Mouse (Mus musculus) heart, postnatal 10 days (tissue): ENCODE measurements around the gene Iqcj. TPM values are rescaled to one million over a fixed set of nuclear protein-coding genes. Genes with fewer than 3 reads are reported as not detected.
"Not testable (repeated sequence)": the region's sequence is repeated elsewhere in the genome, so short reads cannot be mapped to it uniquely, and the experiment has no call there.

Experiments used
- DNase-seq, 2 experiments: peaks; one replicate each; pipeline ENCODE4 v3.0.0; 2021
- intact Hi-C: fragments of 180-260 bp; cut with DNase I; formaldehyde crosslinking; loops from one replicate; pipeline ENCODE4 v1.15.1; 2025
- total RNA-seq, 2 experiments: library from RNA; stranded (reverse); gene quantifications; 2 replicates each; pipeline ENCODE4 v1.2.3; 2021

Gene Iqcj
- total RNA-seq, 2 experiments from 2014 or later = not detected

DNA sequence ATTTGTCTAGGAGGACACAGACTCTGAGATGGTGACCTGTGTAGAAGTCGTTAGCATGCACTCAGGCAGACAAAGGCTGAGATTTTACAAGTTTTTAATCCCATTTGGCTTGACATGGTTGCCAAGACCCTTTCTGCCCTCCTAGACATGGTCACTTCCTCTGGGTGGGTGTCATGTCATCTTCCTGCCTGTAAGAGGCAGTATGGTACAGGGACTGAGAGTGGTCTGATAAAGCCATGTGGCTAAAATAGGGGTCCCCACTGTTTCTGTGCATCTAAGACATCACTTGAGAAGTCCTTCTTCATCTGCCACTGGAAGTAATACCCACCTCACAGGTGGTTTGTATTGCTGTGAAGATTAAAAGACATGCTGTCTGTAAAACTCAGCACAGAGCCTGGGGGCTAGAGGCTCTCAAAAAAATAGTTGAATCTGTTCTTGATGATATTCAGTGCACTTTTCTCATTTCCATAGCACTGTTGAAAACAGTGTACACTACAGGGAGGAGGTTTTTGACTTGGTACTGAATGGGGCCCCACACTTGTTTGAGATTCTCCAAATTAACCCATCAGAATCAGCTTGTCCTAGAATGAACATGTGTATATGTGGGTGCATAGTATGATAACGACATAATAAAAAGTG is 167.3 kb downstream of the Iqcj start:
- intact Hi-C loops = loop anchor here (5.0 to 10.0 kb wide), 2 partner anchors 406 to 558 kb away; no protein-coding TSS in a partner anchor
- peak; percentile 29 to 50 for DNase-seq

- intact Hi-C loops = no loop called here
- peak; percentile 63 to 76 for DNase-seq
Observed at GRCm38 (mm10) chr3:68064731-68065130, 172.7 kb downstream of the Iqcj start, which contains the start of gene Schip1. Schip1 (plus strand) TSS chr3:68064802.

DNA sequence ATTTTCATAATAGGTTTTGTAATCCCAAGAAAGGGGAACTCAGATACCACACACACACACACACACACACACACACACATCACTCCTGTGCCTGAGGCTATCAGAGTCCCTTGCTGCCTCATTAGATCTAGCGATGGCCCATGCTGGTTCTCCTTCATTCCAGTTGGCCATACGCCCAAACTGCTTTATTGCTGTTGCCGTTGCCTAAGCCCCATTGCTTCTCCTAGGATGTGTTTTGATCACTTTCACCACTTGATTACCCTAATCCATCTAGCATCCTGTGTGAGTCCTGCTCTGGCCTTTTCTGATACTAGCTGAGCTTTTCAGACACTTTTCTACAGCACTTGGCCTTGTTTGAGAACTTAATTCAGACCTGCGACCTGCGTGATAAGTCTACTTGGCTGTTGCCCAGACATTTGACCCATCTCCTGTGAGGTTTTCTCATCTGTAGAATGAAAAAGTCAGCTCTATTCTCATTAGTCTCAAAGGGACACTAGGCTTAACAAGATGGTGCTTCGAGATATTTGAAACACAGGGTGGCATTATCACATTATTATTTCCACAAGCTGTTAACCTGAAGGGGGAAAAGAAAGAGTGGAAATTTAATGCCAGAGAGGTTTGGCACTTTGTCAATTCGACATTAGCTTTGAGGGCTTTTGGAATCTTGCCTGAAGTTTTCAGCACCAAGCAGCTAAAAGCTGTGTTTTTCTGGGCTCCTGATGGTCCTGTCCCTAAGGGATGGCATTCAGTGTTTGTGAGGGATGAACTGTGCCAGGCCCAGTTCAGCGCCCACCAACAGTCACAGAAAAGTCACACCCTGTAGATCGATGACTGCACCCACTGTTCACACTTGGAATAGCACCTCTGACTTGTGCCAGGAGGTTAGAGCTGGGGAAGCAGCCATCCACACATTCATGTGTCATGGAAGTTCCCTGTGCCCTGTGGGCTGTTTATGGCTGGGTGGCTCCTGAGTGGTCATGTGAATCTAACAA is 179.7 kb downstream of the Iqcj start:
- intact Hi-C loops = no loop called here
- no peak for DNase-seq

DNA sequence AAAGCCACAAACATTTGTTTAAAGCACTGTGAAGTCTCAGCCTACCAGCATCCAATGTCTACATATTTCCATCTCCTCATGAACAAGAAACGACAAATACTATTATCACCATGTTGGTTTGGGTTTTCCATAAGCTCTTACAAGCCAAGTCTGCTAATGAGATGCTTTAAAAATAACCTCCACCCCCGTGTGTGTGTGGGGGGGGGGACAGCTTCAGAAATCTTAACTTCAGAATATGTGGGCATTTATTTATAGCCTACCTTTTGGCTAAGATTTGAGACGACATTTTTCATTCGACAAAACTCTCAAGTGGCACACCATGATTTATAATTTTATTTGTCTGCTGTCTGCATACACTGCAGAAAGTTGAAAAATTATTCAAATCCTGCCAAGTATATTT is 185.4 kb downstream of the Iqcj start:
- intact Hi-C loops = no loop called here
- no peak for DNase-seq

- no peak for DNase-seq
- intact Hi-C loops = no loop called here
Observed at GRCm38 (mm10) chr3:68085024-68085423, 193.0 kb downstream of the Iqcj start.

GRCm38 (mm10) chr3:68092108-68092507 is 200.1 kb downstream of the Iqcj start:
- intact Hi-C loops = no loop called here
- DNase-seq = no peak

- intact Hi-C loops = no loop called here
Observed at GRCm38 (mm10) chr3:68096724-68097431, 204.9 kb downstream of the Iqcj start.

DNA sequence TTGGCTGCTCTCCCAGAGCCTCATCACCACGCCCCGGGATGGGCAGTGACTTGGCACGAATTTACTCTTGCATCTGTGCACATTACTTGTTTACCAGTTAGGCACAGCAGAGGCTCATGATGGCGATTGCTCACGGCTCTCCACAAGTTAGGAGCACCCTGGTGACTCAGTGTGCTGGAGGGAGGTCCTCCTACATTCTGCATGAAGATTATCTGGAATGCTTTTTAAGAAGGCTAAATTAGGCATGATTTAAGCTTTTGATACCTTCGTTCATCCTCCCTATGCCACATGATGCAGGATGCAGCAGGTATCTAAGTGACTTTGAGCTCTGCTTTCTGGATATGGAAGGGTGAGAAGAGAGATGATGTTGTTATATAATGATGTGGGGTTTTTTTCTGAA is 207.5 kb downstream of the Iqcj start:
- intact Hi-C loops, DNase-seq: not testable (repeated sequence)

More at GRCm38 (mm10) chr3:68096724-68097431, 204.9 kb downstream of the Iqcj start:
- no peak for DNase-seq

DNA sequence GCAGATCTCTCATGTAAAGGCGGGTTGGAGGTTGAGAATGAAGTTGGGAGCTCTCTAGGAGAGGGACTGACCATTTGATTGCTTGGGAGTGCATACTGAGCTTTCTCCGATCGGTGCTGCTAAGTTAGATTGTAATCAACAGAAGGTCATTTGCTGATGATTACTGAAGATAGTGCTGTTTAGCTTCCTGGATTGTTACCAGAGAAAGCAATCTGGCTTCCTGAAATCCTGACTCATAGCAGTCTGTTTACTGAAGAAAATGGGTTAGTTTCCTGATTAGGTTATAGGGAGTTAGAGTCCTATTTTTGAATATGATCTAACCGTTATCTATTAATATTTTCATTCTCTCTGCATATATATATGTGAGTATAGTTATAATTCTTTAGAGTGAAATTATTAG is 209.3 kb downstream of the Iqcj start:
- no peak for DNase-seq
- intact Hi-C loops = no loop called here

GRCm38 (mm10) chr3:68105081-68105685 is 213.2 kb downstream of the Iqcj start:
- DNase-seq = no peak
- intact Hi-C loops = no loop called here

Other genes starting within 250 kb of the Iqcj start
- not detected for gene Iqschfp, start within 50 bp of the Iqcj start, total RNA-seq
- gene Schip1, start 172.6 kb downstream of the Iqcj start, total RNA-seq = 100 to 1,000 TPM; 170 to 173 TPM